Mouse (Mus musculus): ENCODE data around the gene Nos3. TPM values are rescaled to one million over a fixed set of nuclear protein-coding genes. Genes with fewer than 3 reads are reported as not detected.

Nos3 gene
- polyA plus RNA-seq, 1 experiment = 10.2 TPM

- H3K4me3 ChIP-seq (ENCODE audit: insufficient read depth, low read depth, low read length) = no peak overlapping the region
- no peak overlapping the region for H3K27ac ChIP-seq (replicated peaks; ENCODE audit: low read depth, low read length)
- H3K4me1 ChIP-seq (ENCODE audit: control insufficient read depth, insufficient read depth, insufficient read length, low read length) = no peaks in the 10 kb centered on the region
These were observed 69.4 kb downstream of the Nos3 start for GRCm38 (mm10) chr5:24433993-24434392.

Other genes with a start within 250 kb of the Nos3 start
- gene Nupl2, start 199.8 kb upstream of the Nos3 start, polyA plus RNA-seq (2012; ENCODE audit: insufficient read depth, insufficient read length, missing spikeins) = 4.1 and 5.3 TPM in 2 replicates
- 1.4 and 2.3 TPM in 2 replicates for gene Kcnh2, start 13.2 kb upstream of the Nos3 start, polyA plus RNA-seq (2012; ENCODE audit: insufficient read depth, insufficient read length, missing spikeins)
- gene Atg9b, start 27.3 kb downstream of the Nos3 start, polyA plus RNA-seq (2012; ENCODE audit: insufficient read depth, insufficient read length, missing spikeins) = 5.8 and 6.2 TPM in 2 replicates
- 107 and 122 TPM in 2 replicates for gene Abcb8, start 28.9 kb downstream of the Nos3 start, polyA plus RNA-seq (2012; ENCODE audit: insufficient read depth, insufficient read length, missing spikeins)
- not detected in 2 replicates for gene Asic3, start 48.6 kb downstream of the Nos3 start, polyA plus RNA-seq (2012; ENCODE audit: insufficient read depth, insufficient read length, missing spikeins)
- gene Cdk5, start 58.7 kb downstream of the Nos3 start, polyA plus RNA-seq (2012; ENCODE audit: insufficient read depth, insufficient read length, missing spikeins) = 51.3 and 56.7 TPM in 2 replicates
- gene Slc4a2, start 59.0 kb downstream of the Nos3 start, polyA plus RNA-seq (2012; ENCODE audit: insufficient read depth, insufficient read length, missing spikeins) = 8.2 and 14.9 TPM in 2 replicates
- 148 and 188 TPM in 2 replicates for gene Fastk, start 80.5 kb downstream of the Nos3 start, polyA plus RNA-seq (2012; ENCODE audit: insufficient read depth, insufficient read length, missing spikeins)
- 3.8 and 11.7 TPM in 2 replicates for gene Tmub1, start 83.0 kb downstream of the Nos3 start, polyA plus RNA-seq (2012; ENCODE audit: insufficient read depth, insufficient read length, missing spikeins)
- 17.2 and 23.2 TPM in 2 replicates for gene Agap3, start 87.4 kb downstream of the Nos3 start, polyA plus RNA-seq (2012; ENCODE audit: insufficient read depth, insufficient read length, missing spikeins)
- gene Gbx1, start 162.4 kb downstream of the Nos3 start, polyA plus RNA-seq (2012; ENCODE audit: insufficient read depth, insufficient read length, missing spikeins) = not detected in 2 replicates
- gene Asb10, start 176.2 kb downstream of the Nos3 start, polyA plus RNA-seq (2012; ENCODE audit: insufficient read depth, insufficient read length, missing spikeins) = 0.59 and 0.67 TPM in 2 replicates
- gene 4931409K22Rik, start 192.0 kb downstream of the Nos3 start, polyA plus RNA-seq (2012; ENCODE audit: insufficient read depth, insufficient read length, missing spikeins) = not detected in 2 replicates
- gene Abcf2, start 212.7 kb downstream of the Nos3 start, polyA plus RNA-seq (2012; ENCODE audit: insufficient read depth, insufficient read length, missing spikeins) = 27.8 and 32.1 TPM in 2 replicates
- gene Chpf2, start 221.9 kb downstream of the Nos3 start, polyA plus RNA-seq (2012; ENCODE audit: insufficient read depth, insufficient read length, missing spikeins) = 5.8 and 10.2 TPM in 2 replicates

Data from brown adipose tissue, adult 24 weeks (tissue).